Mouse (Mus musculus): ENCODE results near the gene Nxf7. TPM values are rescaled to one million over a fixed set of nuclear protein-coding genes. Genes with fewer than 3 reads are reported as not detected.
A peak's percentile ranks its signal among the peaks of the same experiment; 100 is the strongest.
"Not testable (repeated sequence)": the region's sequence is repeated elsewhere in the genome, so short reads cannot be mapped to it uniquely, and the experiment has no call there.

Gene Nxf7
- polyA plus RNA-seq (2021) = not detected

- TF ChIP-seq CTCF (IDR thresholded peaks at IDR 0.05) = no peak
- in situ Hi-C loops (cut with MboI; ENCODE audit: low pct_unique_long_range_greater_than_20kb) = loop anchor here (25.0 kb wide), 1 partner anchor 511 kb away; no protein-coding TSS in a partner anchor
- CTCF ChIA-PET = no interaction called here
- peaks cover 4% of the 10 kb centered on the region for H3K27me3 ChIP-seq
- POLR2A ChIA-PET = no interaction called here
- DNase-seq (ENCODE audit: low read depth, low spot score) = no peak
- no peak for ATAC-seq
These were observed at the start of gene Nxf7 for GRCm38 (mm10) chrX:135598677-135599076. Nxf7 (minus strand) TSS chrX:135598777.

- in situ Hi-C loops (cut with MboI; ENCODE audit: low pct_unique_long_range_greater_than_20kb) = no loop called here
- H3K27me3 ChIP-seq = peaks cover 12% of the 10 kb centered on the region
- ChIA-PET POLR2A (no interaction called here), CTCF (no interaction called here)
- DNase-seq (ENCODE audit: low read depth, low spot score) (no peak), ATAC-seq (no peak)
- no peak for TF ChIP-seq CTCF (IDR thresholded peaks at IDR 0.05)
These were observed 29.0 kb upstream of the Nxf7 start, which contains the start of gene Prame for GRCm38 (mm10) chrX:135627605-135628004. Prame (minus strand) TSS chrX:135627705.

DNA sequence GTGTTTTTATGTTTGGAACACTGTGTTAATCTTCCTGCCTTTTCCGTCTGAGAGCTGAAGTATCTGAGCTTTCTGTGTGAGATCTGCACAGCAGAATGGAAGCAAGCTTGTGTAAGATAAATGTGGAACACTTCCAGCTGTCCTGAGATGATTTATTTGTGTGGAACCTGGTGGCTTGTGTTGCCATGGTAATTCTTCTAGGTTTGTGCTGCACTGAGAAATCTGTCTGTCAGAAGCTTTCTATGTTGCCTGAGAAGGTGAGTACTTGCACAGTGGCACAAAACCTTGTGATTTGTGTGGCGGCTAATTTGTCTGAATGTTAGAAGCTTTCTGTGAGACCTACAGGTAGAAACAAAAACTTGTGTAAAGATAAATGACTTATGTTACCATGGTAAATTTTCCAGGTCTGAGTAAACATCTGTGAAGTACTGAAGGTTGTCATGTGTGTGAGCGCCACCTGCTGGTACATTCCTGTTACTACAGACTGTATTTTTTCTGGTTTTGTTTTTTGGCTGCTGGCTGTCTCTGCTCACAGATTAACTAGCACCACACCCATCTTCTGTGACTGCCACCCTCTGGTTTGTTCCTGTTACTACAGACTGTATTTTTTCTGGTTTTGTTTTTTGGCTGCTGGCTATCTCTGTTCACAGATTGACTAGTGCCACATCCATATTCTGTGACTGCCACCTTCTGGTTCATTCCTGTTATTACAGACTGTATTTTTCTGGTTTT is 2.9 kb upstream of the Nxf7 start:
- CTCF ChIA-PET; ATAC-seq; POLR2A ChIA-PET; in situ Hi-C loops (cut with MboI; ENCODE audit: low pct_unique_long_range_greater_than_20kb); DNase-seq (ENCODE audit: low read depth, low spot score); H3K27me3 ChIP-seq: not testable (repeated sequence)
- peak; percentile 38 for TF ChIP-seq CTCF (IDR thresholded peaks at IDR 0.05)

DNA sequence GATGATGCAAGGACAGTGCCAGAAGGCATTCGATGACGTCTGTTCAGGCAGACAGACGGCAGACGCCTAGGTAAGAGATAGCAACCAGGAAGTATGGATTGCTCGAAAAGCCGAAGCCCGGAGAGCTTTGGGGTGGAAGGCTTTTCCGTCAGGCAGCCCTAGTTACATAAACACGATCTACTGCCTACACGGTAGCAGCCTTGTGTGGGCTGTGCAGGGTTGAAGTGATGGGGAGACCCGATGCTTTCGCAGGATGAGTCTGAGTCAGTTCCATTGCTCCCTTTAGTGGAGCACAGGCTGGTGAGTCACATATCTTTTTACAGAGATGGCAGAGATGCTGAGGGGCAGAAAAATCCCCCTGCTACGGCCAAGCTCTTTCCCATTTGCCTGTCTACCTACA is 481 bp downstream of the Nxf7 start:
- DNase-seq (ENCODE audit: low read depth, low spot score) (no peak), ATAC-seq (no peak)
- in situ Hi-C loops (cut with MboI; ENCODE audit: low pct_unique_long_range_greater_than_20kb) = loop anchor here (25.0 kb wide), 1 partner anchor 511 kb away; no protein-coding TSS in a partner anchor
- ChIA-PET POLR2A (no interaction called here), CTCF (no interaction called here)
- peaks cover 10% of the 10 kb centered on the region for H3K27me3 ChIP-seq
- no peak for TF ChIP-seq CTCF (IDR thresholded peaks at IDR 0.05)

GRCm38 (mm10) chrX:135576412-135576811 is 22.2 kb downstream of the Nxf7 start:
- no peak for TF ChIP-seq CTCF (IDR thresholded peaks at IDR 0.05)
- no peak for DNase-seq (ENCODE audit: low read depth, low spot score)

DNA sequence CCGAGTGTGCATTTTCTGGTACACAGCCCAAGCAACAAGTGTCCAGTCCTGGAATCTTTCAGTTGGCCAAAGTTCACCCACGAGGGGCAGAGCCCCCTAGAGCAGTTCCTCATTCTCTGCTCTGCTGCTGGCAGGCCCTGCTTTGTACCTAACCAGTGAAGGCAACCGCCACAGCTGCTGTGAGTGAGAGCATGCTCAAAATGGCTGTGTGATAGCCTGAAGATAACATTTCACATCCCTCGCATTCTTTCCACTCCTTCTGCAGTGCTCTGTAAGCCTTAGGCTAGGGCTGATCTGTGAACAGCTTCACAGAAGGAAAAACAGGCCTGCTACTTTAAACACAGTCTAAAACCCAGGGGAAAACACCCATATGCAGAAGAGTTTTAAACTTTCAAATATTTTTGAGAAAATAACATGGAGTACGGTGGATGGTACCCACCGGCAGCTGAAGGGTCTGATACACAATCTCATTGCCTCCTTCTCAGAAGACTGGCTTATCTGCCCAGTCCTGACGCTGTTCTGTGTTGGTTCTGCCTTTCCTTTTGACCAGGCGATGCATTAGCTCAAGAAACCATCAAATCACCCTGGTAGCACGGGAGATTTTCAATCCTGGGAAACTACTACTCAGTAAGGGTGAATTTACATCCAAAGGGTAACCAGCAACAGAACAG is 23.5 kb downstream of the Nxf7 start:
- peak; percentile 14 for ATAC-seq
- H3K27me3 ChIP-seq = peaks cover 24% of the 10 kb centered on the region
- in situ Hi-C loops (cut with MboI; ENCODE audit: low pct_unique_long_range_greater_than_20kb) = loop anchor here (25.0 kb wide), 1 partner anchor 488 kb away; no protein-coding TSS in a partner anchor
- POLR2A ChIA-PET; DNase-seq (ENCODE audit: low read depth, low spot score); CTCF ChIA-PET: not testable (repeated sequence)

More at GRCm38 (mm10) chrX:135576412-135576811, 22.2 kb downstream of the Nxf7 start:
- in situ Hi-C loops (cut with MboI; ENCODE audit: low pct_unique_long_range_greater_than_20kb) = loop anchor here (25.0 kb wide), 1 partner anchor 489 kb away; no protein-coding TSS in a partner anchor
- H3K27me3 ChIP-seq = peaks cover 35% of the 10 kb centered on the region
- CTCF ChIA-PET = no interaction called here
- no peak for ATAC-seq
- POLR2A ChIA-PET = no interaction called here

GRCm38 (mm10) chrX:135574261-135574957 is 24.2 kb downstream of the Nxf7 start:
- DNase-seq (ENCODE audit: low read depth, low spot score); in situ Hi-C loops (cut with MboI; ENCODE audit: low pct_unique_long_range_greater_than_20kb); POLR2A ChIA-PET; ATAC-seq; CTCF ChIA-PET: not testable (repeated sequence)
- peaks cover 24% of the 10 kb centered on the region for H3K27me3 ChIP-seq

GRCm38 (mm10) chrX:135569467-135569866 is 29.1 kb downstream of the Nxf7 start:
- H3K27me3 ChIP-seq; POLR2A ChIA-PET; CTCF ChIA-PET; ATAC-seq; DNase-seq (ENCODE audit: low read depth, low spot score); in situ Hi-C loops (cut with MboI; ENCODE audit: low pct_unique_long_range_greater_than_20kb): not testable (repeated sequence)
- peak; percentile 51 for TF ChIP-seq CTCF (IDR thresholded peaks at IDR 0.05)

GRCm38 (mm10) chrX:135564934-135565333 is 33.6 kb downstream of the Nxf7 start:
- H3K27me3 ChIP-seq; POLR2A ChIA-PET; CTCF ChIA-PET; DNase-seq (ENCODE audit: low read depth, low spot score); ATAC-seq; in situ Hi-C loops (cut with MboI; ENCODE audit: low pct_unique_long_range_greater_than_20kb): not testable (repeated sequence)

- no peak for ATAC-seq
- ChIA-PET CTCF (no interaction called here), POLR2A (no interaction called here)
- in situ Hi-C loops (cut with MboI; ENCODE audit: low pct_unique_long_range_greater_than_20kb) = no loop called here
- H3K27me3 ChIP-seq = no peaks in the 10 kb centered on the region
- no peak for DNase-seq (ENCODE audit: low read depth, low spot score)
- TF ChIP-seq CTCF (IDR thresholded peaks at IDR 0.05) = no peak
These were observed 35.7 kb downstream of the Nxf7 start for GRCm38 (mm10) chrX:135562841-135563240.

- POLR2A ChIA-PET; H3K27me3 ChIP-seq; in situ Hi-C loops (cut with MboI; ENCODE audit: low pct_unique_long_range_greater_than_20kb); ATAC-seq; CTCF ChIA-PET; DNase-seq (ENCODE audit: low read depth, low spot score): not testable (repeated sequence)
These were observed 36.9 kb downstream of the Nxf7 start for GRCm38 (mm10) chrX:135561693-135562092.

Measured in Patski (cell line).